Mouse (Mus musculus): ENCODE results near the gene Spaca4.

The Spaca4 gene

GRCm38 (mm10) chr7:45712022-45712757 lies 13.4 kb downstream of the Spaca4 start:
- DNase-seq (ENCODE audit: low spot score), result no peak

- no peak for DNase-seq (ENCODE audit: low spot score)
These were observed 14.1 kb downstream of the Spaca4 start for GRCm38 (mm10) chr7:45711316-45712021.

GRCm38 (mm10) chr7:45710477-45711191 lies 15.0 kb downstream of the Spaca4 start:
- no peak for DNase-seq (ENCODE audit: low spot score)

- DNase-seq (ENCODE audit: low spot score), result no peak
These were observed 15.8 kb downstream of the Spaca4 start for GRCm38 (mm10) chr7:45709677-45710355.

GRCm38 (mm10) chr7:45709036-45709435 lies 16.6 kb downstream of the Spaca4 start:
- DNase-seq (ENCODE audit: low spot score), result no peak

GRCm38 (mm10) chr7:45708221-45708761 lies 17.3 kb downstream of the Spaca4 start:
- DNase-seq (ENCODE audit: low spot score), result no peak

GRCm38 (mm10) chr7:45707375-45707967 lies 18.1 kb downstream of the Spaca4 start:
- DNase-seq (ENCODE audit: low spot score), result peak; percentile 88

GRCm38 (mm10) chr7:45706721-45707241 lies 18.8 kb downstream of the Spaca4 start:
- DNase-seq (ENCODE audit: low spot score), result peak; percentile 75

- no peak for DNase-seq (ENCODE audit: low spot score)
These were observed 19.7 kb downstream of the Spaca4 start for GRCm38 (mm10) chr7:45705873-45706281.

- no peak for DNase-seq (ENCODE audit: low spot score)
These were observed 20.2 kb downstream of the Spaca4 start for GRCm38 (mm10) chr7:45705443-45705864.

- DNase-seq (ENCODE audit: low spot score), result peak; percentile 98
These were observed 20.7 kb downstream of the Spaca4 start, which contains the start of gene Dbp for GRCm38 (mm10) chr7:45704730-45705442. Dbp (plus strand) TSS chr7:45705088.

GRCm38 (mm10) chr7:45704046-45704559 lies 21.5 kb downstream of the Spaca4 start:
- DNase-seq (ENCODE audit: low spot score), result peak; percentile 88

- no peak for DNase-seq (ENCODE audit: low spot score)
These were observed 22.0 kb downstream of the Spaca4 start for GRCm38 (mm10) chr7:45703521-45704033.

GRCm38 (mm10) chr7:45702809-45703520 lies 22.6 kb downstream of the Spaca4 start:
- no peak for DNase-seq (ENCODE audit: low spot score)

- no peak for DNase-seq (ENCODE audit: low spot score)
These were observed 23.3 kb downstream of the Spaca4 start for GRCm38 (mm10) chr7:45702316-45702715.

- DNase-seq (ENCODE audit: low spot score), result no peak
These were observed 24.0 kb downstream of the Spaca4 start for GRCm38 (mm10) chr7:45701607-45702006.

GRCm38 (mm10) chr7:45701072-45701471 lies 24.5 kb downstream of the Spaca4 start:
- no peak for DNase-seq (ENCODE audit: low spot score)

- DNase-seq (ENCODE audit: low spot score), result peak; percentile 85
These were observed 25.2 kb downstream of the Spaca4 start for GRCm38 (mm10) chr7:45700301-45701015.
